Mouse (Mus musculus) liver, postnatal 0 days (tissue): ENCODE measurements around the gene Ccdc122.

Experiments
- CTCF ChIP-seq: sonication (generic); IDR thresholded peaks from 2 replicates; pipeline ENCODE4 v1.5.1; 2016; ENCODE audit warnings: antibody characterized with exemption, low read depth
- EP300 ChIP-seq: IDR thresholded peaks from 2 replicates; pipeline ENCODE4 v1.6.1; 2016; ENCODE audit warnings: antibody characterized with exemption, low read depth, mild to moderate bottlenecking

- peak; percentile 68 for TF ChIP-seq CTCF
- no peak for TF ChIP-seq EP300
Observed at GRCm38 (mm10) chr14:77036226-77037046, at the start of gene Ccdc122, which contains the start of gene Lacc1.
